Mouse (Mus musculus): ENCODE results near the gene Ipo9. TPM values are rescaled to one million over a fixed set of nuclear protein-coding genes. Genes with fewer than 3 reads are reported as not detected.

The Ipo9 gene
- polyA plus RNA-seq, 1 experiment from 2014 or later, result 53.1 TPM

DNA sequence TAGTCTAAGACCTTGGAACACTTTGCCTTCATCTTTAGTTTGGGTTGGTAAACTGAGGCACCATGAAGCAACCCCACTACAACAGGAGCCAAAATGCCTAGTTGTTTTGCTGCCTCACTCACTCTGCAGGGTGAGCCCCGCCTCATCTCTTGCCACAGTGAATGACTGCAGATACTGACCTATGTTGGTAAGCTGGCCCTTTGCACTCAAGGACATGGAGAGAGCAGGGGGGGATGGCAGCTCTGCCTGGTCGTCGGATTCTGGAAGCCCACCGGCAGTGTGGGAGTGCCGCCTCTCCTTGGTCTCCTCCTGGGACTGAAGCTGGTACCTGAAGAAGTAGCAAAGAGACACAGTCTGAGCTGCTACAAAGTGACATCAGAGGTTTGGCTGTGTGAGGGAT lies 37.2 kb upstream of the Ipo9 start:
- Histone ChIP-seq H3K36me3 (ENCODE audit: insufficient read depth, low read length) (peaks cover 40% of the 10 kb centered on the region), H3K4me2 (ENCODE audit: low read length) (no peak overlapping the region), H3K9me3 (replicated peaks; ENCODE audit: low read length) (no peaks in the 10 kb centered on the region), H3K27ac (no peak overlapping the region), H3K4me1 (replicated peaks; ENCODE audit: insufficient read depth, low read length) (no peaks in the 10 kb centered on the region), H3K4me3 (replicated peaks; ENCODE audit: low read depth, low read length) (no peak overlapping the region), H3K9ac (ENCODE audit: low read depth, low read length) (no peak overlapping the region), H3K27me3 (ENCODE audit: insufficient read depth, low read length) (no peaks in the 10 kb centered on the region)
- 83% methylated on average over 5 of the region's 5 CpGs for WGBS
- no peak for ATAC-seq (replicated peaks; ENCODE audit: low FRiP score, low read depth)
- no peak for DNase-seq (ENCODE audit: low spot score)
- no peak for TF ChIP-seq CTCF (IDR thresholded peaks at IDR 0.05; ENCODE audit: low read depth)

GRCm38 (mm10) chr1:135466935-135467334 lies 36.6 kb upstream of the Ipo9 start:
- DNase-seq (ENCODE audit: low spot score), result no peak
- WGBS, result 72% methylated on average over 3 of the region's 3 CpGs
- peaks cover 40% of the 10 kb centered on the region for H3K36me3 ChIP-seq (ENCODE audit: insufficient read depth, low read length)

DNA sequence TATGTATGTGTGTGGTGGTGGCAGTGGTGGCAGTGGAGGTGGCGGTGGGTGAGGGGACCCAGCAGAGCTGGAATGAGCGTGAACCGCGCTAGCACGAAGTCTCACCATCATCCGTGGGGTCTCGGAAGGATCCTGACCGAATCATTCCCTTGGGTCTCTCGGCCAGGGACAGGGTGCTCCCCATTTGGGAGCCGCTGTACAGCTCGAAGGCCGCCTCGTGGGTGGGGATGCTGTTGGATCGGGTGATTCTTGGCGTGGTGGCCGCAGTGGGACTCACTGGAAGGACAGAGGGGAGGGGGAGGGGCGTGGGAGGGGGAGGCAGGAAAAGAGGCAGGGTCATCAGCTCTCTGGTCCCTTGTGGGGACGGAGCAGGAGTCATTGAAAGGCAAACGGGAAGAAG lies 35.4 kb upstream of the Ipo9 start:
- TF ChIP-seq CTCF (IDR thresholded peaks at IDR 0.05; ENCODE audit: low read depth), result no peak
- 90% methylated on average over 19 of the region's 19 CpGs for WGBS
- no peak overlapping the region for H3K27ac ChIP-seq
- no peak for DNase-seq (ENCODE audit: low spot score)
- H3K36me3 ChIP-seq (ENCODE audit: insufficient read depth, low read length), result peaks cover 37% of the 10 kb centered on the region
- no peak overlapping the region for H3K4me2 ChIP-seq (ENCODE audit: low read length)
- no peaks in the 10 kb centered on the region for H3K27me3 ChIP-seq (ENCODE audit: insufficient read depth, low read length)
- no peaks in the 10 kb centered on the region for H3K9me3 ChIP-seq (replicated peaks; ENCODE audit: low read length)
- H3K4me3 ChIP-seq (replicated peaks; ENCODE audit: low read depth, low read length), result no peak overlapping the region
- H3K9ac ChIP-seq (ENCODE audit: low read depth, low read length), result no peak overlapping the region
- ATAC-seq (replicated peaks; ENCODE audit: low FRiP score, low read depth), result no peak; the same call in 1 of the 2 replicates
- no peaks in the 10 kb centered on the region for H3K4me1 ChIP-seq (replicated peaks; ENCODE audit: insufficient read depth, low read length)

More at GRCm38 (mm10) chr1:135466935-135467334, 36.6 kb upstream of the Ipo9 start:
- H3K27me3 ChIP-seq (ENCODE audit: insufficient read depth, low read length), result no peaks in the 10 kb centered on the region
- no peak overlapping the region for H3K27ac ChIP-seq
- H3K9ac ChIP-seq (ENCODE audit: low read depth, low read length), result no peak overlapping the region
- no peak overlapping the region for H3K4me2 ChIP-seq (ENCODE audit: low read length)
- no peak for ATAC-seq (replicated peaks; ENCODE audit: low FRiP score, low read depth)
- TF ChIP-seq CTCF (IDR thresholded peaks at IDR 0.05; ENCODE audit: low read depth), result no peak
- H3K4me1 ChIP-seq (replicated peaks; ENCODE audit: insufficient read depth, low read length), result no peaks in the 10 kb centered on the region
- H3K9me3 ChIP-seq (replicated peaks; ENCODE audit: low read length), result no peaks in the 10 kb centered on the region
- no peak overlapping the region for H3K4me3 ChIP-seq (replicated peaks; ENCODE audit: low read depth, low read length)

DNA sequence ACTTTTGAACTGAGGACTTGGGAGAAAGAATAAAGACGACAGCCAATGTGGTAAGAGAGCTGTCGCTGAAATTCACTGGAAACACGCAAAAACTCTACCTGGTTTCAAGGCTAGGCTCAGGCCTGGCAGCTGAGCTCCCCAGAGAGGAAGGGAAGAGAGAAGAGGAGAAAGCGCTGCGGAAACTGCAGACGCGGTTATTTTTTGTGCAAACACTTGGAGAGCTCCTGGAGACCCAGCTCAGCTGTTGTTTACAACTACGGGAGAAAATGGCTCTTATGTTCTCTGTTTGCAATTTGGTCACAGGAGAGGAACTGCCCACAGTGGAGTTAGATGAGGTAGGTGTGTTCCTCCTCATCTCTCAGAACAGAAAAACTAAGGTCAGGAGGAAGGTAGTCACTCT lies 32.4 kb upstream of the Ipo9 start:
- DNase-seq (ENCODE audit: low spot score) (no peak), ATAC-seq (replicated peaks; ENCODE audit: low FRiP score, low read depth) (no peak)
- Histone ChIP-seq H3K27ac (peak overlapping the region; percentile 33; the same call in 1 of the 2 replicates), H3K9ac (ENCODE audit: low read depth, low read length) (no peak overlapping the region), H3K4me2 (ENCODE audit: low read length) (no peak overlapping the region), H3K9me3 (replicated peaks; ENCODE audit: low read length) (no peaks in the 10 kb centered on the region), H3K27me3 (ENCODE audit: insufficient read depth, low read length) (no peaks in the 10 kb centered on the region), H3K4me3 (replicated peaks; ENCODE audit: low read depth, low read length) (no peak overlapping the region), H3K36me3 (ENCODE audit: insufficient read depth, low read length) (peaks cover 27% of the 10 kb centered on the region), H3K4me1 (replicated peaks; ENCODE audit: insufficient read depth, low read length) (no peaks in the 10 kb centered on the region)
- WGBS, result 58% methylated on average over 8 of the region's 8 CpGs
- no peak for TF ChIP-seq CTCF (IDR thresholded peaks at IDR 0.05; ENCODE audit: low read depth)

GRCm38 (mm10) chr1:135462304-135462703 lies 32.0 kb upstream of the Ipo9 start:
- WGBS, result 38% methylated on average over 4 of the region's 4 CpGs
- H3K36me3 ChIP-seq (ENCODE audit: insufficient read depth, low read length), result peaks cover 23% of the 10 kb centered on the region
- no peak overlapping the region for H3K4me3 ChIP-seq (replicated peaks; ENCODE audit: low read depth, low read length)
- H3K4me1 ChIP-seq (replicated peaks; ENCODE audit: insufficient read depth, low read length), result no peaks in the 10 kb centered on the region
- ATAC-seq (replicated peaks; ENCODE audit: low FRiP score, low read depth) (no peak), DNase-seq (ENCODE audit: low spot score) (peak; percentile 69)
- no peaks in the 10 kb centered on the region for H3K9me3 ChIP-seq (replicated peaks; ENCODE audit: low read length)
- H3K27ac ChIP-seq, result peak overlapping the region; percentile 50; the same call in 1 of the 2 replicates
- H3K4me2 ChIP-seq (ENCODE audit: low read length), result no peak overlapping the region
- no peak overlapping the region for H3K9ac ChIP-seq (ENCODE audit: low read depth, low read length)
- H3K27me3 ChIP-seq (ENCODE audit: insufficient read depth, low read length), result no peaks in the 10 kb centered on the region
- TF ChIP-seq CTCF (IDR thresholded peaks at IDR 0.05; ENCODE audit: low read depth), result no peak

DNA sequence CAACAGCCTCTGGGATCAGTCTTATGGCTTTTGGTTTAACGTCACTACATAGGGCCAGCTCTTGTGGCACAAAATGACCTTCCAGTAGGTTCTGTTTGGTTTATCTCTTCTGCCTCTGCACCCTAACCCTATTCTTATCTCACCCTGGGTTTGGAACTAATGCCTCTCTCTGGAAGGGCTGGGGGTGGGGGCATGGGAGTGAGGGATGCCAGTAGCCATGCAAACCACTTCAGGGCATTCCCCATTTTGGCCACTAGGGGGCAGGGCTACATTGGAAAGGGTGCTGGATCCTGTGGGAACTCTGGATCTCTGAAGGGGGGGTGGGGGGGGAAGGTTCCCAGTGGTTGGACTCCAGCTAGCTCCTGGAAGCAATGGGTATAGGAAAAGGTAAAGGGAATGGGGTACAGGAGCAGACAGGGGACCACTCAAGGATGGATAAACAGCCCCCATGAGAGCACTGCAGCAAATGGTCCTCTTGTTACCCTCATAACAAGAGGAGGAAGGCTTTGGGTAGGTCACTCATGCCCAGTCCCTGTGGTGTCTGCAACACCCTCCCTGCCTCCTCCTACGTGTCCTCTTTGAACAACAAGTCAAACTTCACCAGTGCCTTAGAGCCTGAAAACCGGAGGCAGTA lies 30.9 kb upstream of the Ipo9 start:
- no peaks in the 10 kb centered on the region for H3K4me1 ChIP-seq (replicated peaks; ENCODE audit: insufficient read depth, low read length)
- no peak overlapping the region for H3K4me3 ChIP-seq (replicated peaks; ENCODE audit: low read depth, low read length)
- H3K27me3 ChIP-seq (ENCODE audit: insufficient read depth, low read length), result no peaks in the 10 kb centered on the region
- peaks cover 15% of the 10 kb centered on the region for H3K36me3 ChIP-seq (ENCODE audit: insufficient read depth, low read length)
- H3K27ac ChIP-seq, result 0 out of 2 replicates have a peak overlapping the region, but pooled peaks have one; percentile 50
- no peaks in the 10 kb centered on the region for H3K9me3 ChIP-seq (replicated peaks; ENCODE audit: low read length)
- no peak overlapping the region for H3K4me2 ChIP-seq (ENCODE audit: low read length)
- ATAC-seq (replicated peaks; ENCODE audit: low FRiP score, low read depth) (peak; percentile 50; the same call in 1 of the 2 replicates), DNase-seq (ENCODE audit: low spot score) (peak; percentile 71)
- H3K9ac ChIP-seq (ENCODE audit: low read depth, low read length), result no peak overlapping the region
- WGBS, result 83% methylated on average over 3 of the region's 3 CpGs
- peak; percentile 80 for TF ChIP-seq CTCF (IDR thresholded peaks at IDR 0.05; ENCODE audit: low read depth)

Measured in kidney, postnatal 0 days (tissue).